Mouse (Mus musculus): ENCODE measurements around the gene Sgo2a.

DNA sequence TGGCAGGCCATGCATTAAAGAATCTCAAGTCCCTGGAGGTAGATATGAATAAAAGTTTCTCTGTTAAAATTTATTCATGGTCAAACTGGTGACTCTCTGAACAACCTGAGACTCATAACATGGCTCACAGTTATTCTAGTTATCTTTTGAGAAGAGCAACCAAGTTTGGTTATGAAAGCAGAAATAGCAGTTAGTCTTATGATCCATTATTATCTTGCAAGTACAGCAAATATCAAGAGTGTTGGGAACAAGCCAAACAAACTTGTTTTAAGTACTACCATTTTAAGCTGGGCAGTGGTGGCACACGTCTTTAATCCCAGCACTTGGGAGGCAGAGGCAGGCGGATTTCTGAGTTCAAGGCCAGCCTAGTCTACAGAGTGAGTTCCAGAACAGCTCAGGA, 4.5 kb upstream of the Sgo2a start:
- no peak for TF ChIP-seq CTCF (IDR thresholded peaks at IDR 0.05; ENCODE audit: low read depth, low read length)
- TF ChIP-seq EP300 (IDR thresholded peaks at IDR 0.05; ENCODE audit: insufficient read depth, low read depth, low read length) = no peak
- no peak for TF ChIP-seq POLR2A (IDR thresholded peaks at IDR 0.05; ENCODE audit: insufficient read depth, low read length)

Data from ES-Bruce4 (cell line).